Mouse (Mus musculus) intestine, postnatal 0 days (tissue): Measurements from ENCODE around the gene Hoxa6. TPM values are rescaled to one million over a fixed set of nuclear protein-coding genes. Genes with fewer than 3 reads are reported as not detected.
A peak's percentile ranks its signal among the peaks of the same experiment; 100 is the strongest.

Source experiments
- ATAC-seq: fragments of 200-750 bp; cut with Nextera tagmentation; 2 replicates; pipeline ENCODE4 v1.8.0; 2017; ENCODE audit warnings: mild to moderate bottlenecking, moderate TSS enrichment, moderate library complexity
- H3K27ac ChIP-seq: fragments of 300-500 bp; sonication (generic); 2 replicates; pipeline ENCODE4 v1.5.1; 2014; ENCODE audit warnings: mild to moderate bottlenecking, low read depth, low read length, moderate library complexity
- H3K27me3 ChIP-seq: fragments of 300-500 bp; sonication (generic); replicated peaks from 2 replicates; pipeline ENCODE4 v1.6.1; 2014; ENCODE audit warnings: low read length, mixed read lengths; ENCODE audit not compliant: control insufficient read depth, insufficient read depth
- H3K36me3 ChIP-seq: fragments of 300-500 bp; sonication (generic); 2 replicates; pipeline ENCODE4 v1.6.1; 2014; ENCODE audit warnings: mild to moderate bottlenecking, moderate library complexity; ENCODE audit not compliant: control insufficient read depth, insufficient read depth
- H3K4me1 ChIP-seq: fragments of 300-500 bp; sonication (generic); replicated peaks from 2 replicates; pipeline ENCODE4 v1.6.1; 2014; ENCODE audit warnings: antibody characterized with exemption, low read length, mixed read lengths; ENCODE audit not compliant: control insufficient read depth, insufficient read depth
- H3K4me2 ChIP-seq: fragments of 300-500 bp; sonication (generic); replicated peaks from 2 replicates; pipeline ENCODE4 v1.6.1; 2014; ENCODE audit warnings: low read depth, mild to moderate bottlenecking, moderate library complexity
- H3K4me3 ChIP-seq: fragments of 300-500 bp; sonication (generic); 2 replicates; pipeline ENCODE4 v1.5.1; 2014; ENCODE audit warnings: low read depth, low read length
- H3K9ac ChIP-seq: fragments of 300-500 bp; sonication (generic); 2 replicates; pipeline ENCODE4 v1.6.1; 2014; ENCODE audit warnings: mild to moderate bottlenecking, low read depth, low read length
- H3K9me3 ChIP-seq: fragments of 300-500 bp; sonication (generic); 2 replicates; pipeline ENCODE4 v1.6.1; 2016; ENCODE audit warnings: mixed run types; ENCODE audit not compliant: control insufficient read depth
- CTCF ChIP-seq: sonication (generic); IDR thresholded peaks from 2 replicates; pipeline ENCODE4 v1.5.1; 2016; ENCODE audit warnings: low read depth, mild to moderate bottlenecking, control low read depth, antibody characterized with exemption, moderate library complexity
- WGBS: fragments of 180-500 bp; shearing (Covaris S2); extraction: QIAGEN DNeasy Blood & Tissue Kit; methylation state at CpG from one replicate; pipeline ENCODE4 v1.1.7; 2014; 5-methylcytosine and 5-hydroxymethylcytosine counted together
- polyA plus RNA-seq: library from polyadenylated mRNA; unstranded; fragments of >200 nt; fragmentation: Nextera tagmentation; extraction: Ambion mirVana; gene quantifications from 2 replicates; pipeline ENCODE4 v1.2.1, GENCODE M21; 2015

Gene Hoxa6
- polyA plus RNA-seq, 1 experiment from 2014 or later = 0.76 TPM

DNA sequence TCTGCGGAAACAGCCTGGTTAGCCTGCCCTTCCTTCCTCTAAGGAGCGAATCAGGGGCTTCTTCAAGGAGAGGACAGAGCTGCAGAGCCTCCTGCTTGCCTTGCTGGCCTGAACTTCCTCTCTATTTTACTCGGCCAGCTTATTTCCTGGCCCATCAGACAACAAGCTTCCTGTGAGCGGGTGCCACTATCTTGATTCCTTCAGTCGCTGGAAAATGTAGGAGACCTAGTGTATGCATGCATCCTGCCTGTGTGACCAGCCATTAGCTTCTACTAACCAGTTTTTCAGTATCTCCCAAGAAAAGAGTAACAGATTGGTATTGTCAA lies 37.7 kb downstream of the Hoxa6 start:
- no peaks in the 10 kb centered on the region for H3K9me3 ChIP-seq
- H3K4me2 ChIP-seq = peak overlapping the region; percentile 49
- WGBS = 71% methylated on average over 5 of the region's 5 CpGs
- ATAC-seq = no peak
- TF ChIP-seq CTCF = no peak
- H3K27ac ChIP-seq = peak overlapping the region; percentile 37; the same call in 1 of the 2 replicates
- 0 out of 2 replicates have a peak overlapping the region, but pooled peaks have one; percentile 32 for H3K9ac ChIP-seq
- no peak overlapping the region for H3K4me3 ChIP-seq
- H3K36me3 ChIP-seq = no peaks in the 10 kb centered on the region; the same call in 1 of the 2 replicates
- no peaks in the 10 kb centered on the region for H3K4me1 ChIP-seq
- H3K27me3 ChIP-seq = peaks cover 20% of the 10 kb centered on the region

- H3K4me1 ChIP-seq = no peaks in the 10 kb centered on the region
- H3K4me2 ChIP-seq = peak overlapping the region; percentile 49
- ATAC-seq = no peak
- WGBS = 60% methylated on average over 39 of the region's 40 CpGs
- H3K9me3 ChIP-seq = no peaks in the 10 kb centered on the region
- no peak overlapping the region for H3K4me3 ChIP-seq
- TF ChIP-seq CTCF = no peak
- peak overlapping the region; percentile 37 for H3K27ac ChIP-seq
- H3K9ac ChIP-seq = peak overlapping the region; percentile 32; the same call in 1 of the 2 replicates
- H3K36me3 ChIP-seq = no peaks in the 10 kb centered on the region; the same call in 1 of the 2 replicates
- H3K27me3 ChIP-seq = peaks cover 21% of the 10 kb centered on the region
These were observed 38.2 kb downstream of the Hoxa6 start for GRCm38 (mm10) chr6:52170166-52170897.

GRCm38 (mm10) chr6:52169499-52170165 lies 38.9 kb downstream of the Hoxa6 start:
- H3K9ac ChIP-seq = no peak overlapping the region

DNA sequence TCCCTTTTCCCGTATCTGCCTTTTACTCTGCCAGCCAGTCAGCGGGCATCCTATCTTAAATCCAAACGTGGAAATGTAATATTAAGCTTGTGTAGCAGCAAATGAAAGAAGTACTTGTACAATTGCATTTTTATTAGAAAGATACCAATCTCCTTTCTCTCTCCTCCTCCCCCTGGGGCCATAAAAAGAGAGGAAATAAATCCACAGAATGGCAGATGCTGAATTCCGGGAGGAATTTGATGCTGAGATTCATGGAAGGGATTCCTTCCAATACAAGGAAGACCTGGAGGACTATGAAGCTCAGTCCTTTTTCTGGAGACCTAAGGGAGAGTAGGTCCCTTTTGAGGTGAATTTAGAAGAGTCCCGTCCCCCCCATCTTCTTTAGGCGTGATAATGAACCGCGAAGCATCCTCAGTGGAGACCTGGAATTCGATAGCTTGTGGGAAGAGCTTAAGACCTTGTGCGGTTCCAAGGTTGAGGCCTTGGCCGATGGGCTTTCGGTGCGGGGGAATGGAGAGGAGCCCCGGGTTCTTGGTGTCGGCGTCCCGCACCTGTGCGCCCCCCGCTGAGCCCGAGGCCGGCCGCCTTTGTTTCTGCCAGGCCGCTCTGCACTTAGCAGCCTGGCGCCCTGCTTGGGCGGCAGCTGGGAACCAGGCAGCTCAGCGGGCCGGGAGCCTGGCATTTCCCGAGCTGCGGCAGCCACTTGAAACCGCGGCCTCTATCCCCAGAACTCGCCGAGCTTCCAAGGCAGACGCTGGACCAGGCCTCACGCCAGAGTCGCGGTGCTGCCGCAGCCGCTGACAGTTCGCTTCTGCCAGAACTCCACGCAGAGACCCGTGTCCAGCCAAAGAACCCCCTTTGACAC lies 40.1 kb downstream of the Hoxa6 start:
- peak overlapping the region; percentile 19 for H3K4me3 ChIP-seq
- no peaks in the 10 kb centered on the region for H3K4me1 ChIP-seq
- H3K9ac ChIP-seq = peak overlapping the region; percentile 38
- H3K27ac ChIP-seq = peak overlapping the region; percentile 62; the same call in 1 of the 2 replicates
- 51% methylated on average over 42 of the region's 42 CpGs for WGBS
- peaks cover 26% of the 10 kb centered on the region for H3K27me3 ChIP-seq
- TF ChIP-seq CTCF = no peak
- peak overlapping the region; percentile 63 for H3K4me2 ChIP-seq
- no peak for ATAC-seq
- H3K9me3 ChIP-seq = no peaks in the 10 kb centered on the region
- H3K36me3 ChIP-seq = no peaks in the 10 kb centered on the region; the same call in 1 of the 2 replicates

More at GRCm38 (mm10) chr6:52169499-52170165, 38.9 kb downstream of the Hoxa6 start:
- H3K9me3 ChIP-seq = no peaks in the 10 kb centered on the region
- H3K4me3 ChIP-seq = no peak overlapping the region
- peaks cover 21% of the 10 kb centered on the region for H3K27me3 ChIP-seq
- WGBS = 61% methylated on average over 16 of the region's 16 CpGs
- no peaks in the 10 kb centered on the region for H3K4me1 ChIP-seq
- H3K27ac ChIP-seq = no peak overlapping the region
- no peak for ATAC-seq
- peak overlapping the region; percentile 49 for H3K4me2 ChIP-seq
- TF ChIP-seq CTCF = no peak
- no peaks in the 10 kb centered on the region; the same call in 1 of the 2 replicates for H3K36me3 ChIP-seq

GRCm38 (mm10) chr6:52167736-52168161 lies 40.8 kb downstream of the Hoxa6 start:
- no peak for ATAC-seq
- H3K4me3 ChIP-seq = peak overlapping the region; percentile 19
- no peaks in the 10 kb centered on the region for H3K4me1 ChIP-seq
- no peak for TF ChIP-seq CTCF
- peak overlapping the region; percentile 63 for H3K4me2 ChIP-seq
- peak overlapping the region; percentile 0; the same call in 1 of the 2 replicates for H3K9ac ChIP-seq
- WGBS = 65% methylated on average over 14 of the region's 14 CpGs
- H3K9me3 ChIP-seq = no peaks in the 10 kb centered on the region
- no peaks in the 10 kb centered on the region; the same call in 1 of the 2 replicates for H3K36me3 ChIP-seq
- H3K27me3 ChIP-seq = peaks cover 33% of the 10 kb centered on the region
- H3K27ac ChIP-seq = peak overlapping the region; percentile 62
